Mouse (Mus musculus) layer of hippocampus, postnatal 25 days (tissue): ENCODE data around the gene Aamdc. TPM values are rescaled to one million over a fixed set of nuclear protein-coding genes. Genes with fewer than 3 reads are reported as not detected.

Source experiments
- DNase-seq, 2 experiments: peaks; one replicate each; pipeline ENCODE4 v3.0.0; 2022; ENCODE audit warnings: mixed read lengths in 2 of 2, low spot score in 1 of 2; ENCODE audit errors: extremely low spot score in 1 of 2
- total RNA-seq, 2 experiments: library from RNA; stranded (reverse); gene quantifications; 2 replicates each; pipeline ENCODE4 v1.2.3; 2021

Gene Aamdc
- total RNA-seq, result 10 to 100 TPM; 50.1 to 51.7 TPM

DNA sequence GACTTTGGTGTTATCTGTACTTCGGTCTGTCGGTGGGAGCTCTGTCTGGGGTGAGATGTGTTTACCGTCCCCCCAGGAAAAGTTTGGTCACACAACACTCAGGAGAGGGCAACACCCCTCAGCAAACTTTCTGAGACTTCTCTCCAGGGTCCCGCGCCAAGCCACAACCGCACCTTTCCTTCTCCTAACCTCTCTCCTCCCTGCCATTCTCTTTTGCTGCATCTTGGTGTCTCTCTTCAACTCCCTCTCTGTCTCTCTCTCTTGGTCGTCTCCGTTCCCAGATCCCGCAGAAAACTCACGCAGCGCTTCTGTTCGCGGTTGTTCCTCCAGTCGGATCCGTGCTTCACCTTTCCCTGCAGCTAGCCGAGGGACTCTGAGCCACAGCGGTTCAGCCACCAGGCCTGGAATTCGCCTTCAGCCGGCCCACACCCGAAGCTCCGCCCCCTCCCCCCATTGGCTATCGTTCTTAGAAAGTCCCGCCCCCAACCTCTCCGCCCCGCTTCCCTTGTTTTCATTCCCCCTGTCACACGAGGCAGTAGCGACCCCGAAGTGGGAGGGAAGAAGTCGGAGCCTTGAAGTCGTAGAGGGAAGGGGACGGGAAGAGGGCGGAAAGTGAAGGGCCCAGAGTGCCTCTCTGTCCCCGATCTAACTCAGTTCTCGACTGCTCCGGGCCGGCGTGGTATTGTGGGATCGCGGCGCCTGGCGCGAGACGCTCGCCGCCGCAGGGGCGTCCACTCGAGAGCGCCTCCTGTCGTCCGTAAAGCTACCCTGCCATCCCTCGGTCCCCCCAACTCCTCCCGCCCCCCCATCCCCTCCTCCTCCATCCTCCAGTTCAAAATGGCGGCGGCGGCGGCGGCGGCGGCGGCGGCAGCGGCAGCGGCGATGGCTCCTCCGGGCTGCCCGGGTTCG is at the start of gene Aamdc, which contains the start of gene Rsf1:
Gene Aamdc, minus strand, starts transcription at position 431 of the 909 bp plus-strand sequence.
Gene Rsf1, plus strand, starts transcription at position 823 of the 909 bp plus-strand sequence.
- DNase-seq, result peak; percentile 87 to 90

DNA sequence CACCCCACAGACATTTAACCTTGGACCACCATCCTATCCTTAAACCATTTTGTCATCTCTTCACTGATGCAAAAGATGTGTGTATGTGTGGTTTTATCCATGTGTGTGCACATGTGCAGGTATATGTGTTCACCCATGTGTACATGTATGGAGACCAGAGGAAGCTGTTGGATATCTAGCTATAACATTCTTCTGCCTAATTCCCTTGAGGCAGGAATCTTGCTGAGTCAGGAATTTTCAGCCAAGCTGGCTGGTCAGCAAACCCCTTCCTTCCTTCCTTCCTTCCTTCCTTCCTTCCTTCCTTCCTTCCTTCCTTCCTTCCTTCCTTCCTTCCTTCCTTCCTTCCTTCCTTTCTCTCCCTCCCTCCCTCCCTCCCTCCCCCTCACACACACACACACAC is 44.1 kb upstream of the Aamdc start:
- no peak for DNase-seq

DNA sequence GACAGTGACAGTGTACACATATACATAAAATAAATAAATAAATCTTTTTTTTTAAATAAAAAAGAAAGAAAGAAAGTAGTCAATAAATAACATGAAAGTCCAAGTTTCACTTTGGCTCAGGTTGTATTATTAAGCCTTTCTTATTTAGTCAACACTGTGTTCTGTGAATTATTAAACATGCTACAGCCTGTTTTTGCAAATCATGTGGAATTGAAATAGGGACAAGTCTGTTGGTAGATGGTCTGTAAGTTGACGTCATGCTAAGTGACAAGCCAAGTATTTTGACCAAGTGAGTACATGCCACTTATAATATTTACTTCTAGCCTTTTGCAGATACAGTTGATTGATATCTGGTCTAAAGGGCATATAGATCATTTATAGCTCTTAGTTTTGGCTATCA is 43.4 kb upstream of the Aamdc start:
- DNase-seq, result no peak

DNA sequence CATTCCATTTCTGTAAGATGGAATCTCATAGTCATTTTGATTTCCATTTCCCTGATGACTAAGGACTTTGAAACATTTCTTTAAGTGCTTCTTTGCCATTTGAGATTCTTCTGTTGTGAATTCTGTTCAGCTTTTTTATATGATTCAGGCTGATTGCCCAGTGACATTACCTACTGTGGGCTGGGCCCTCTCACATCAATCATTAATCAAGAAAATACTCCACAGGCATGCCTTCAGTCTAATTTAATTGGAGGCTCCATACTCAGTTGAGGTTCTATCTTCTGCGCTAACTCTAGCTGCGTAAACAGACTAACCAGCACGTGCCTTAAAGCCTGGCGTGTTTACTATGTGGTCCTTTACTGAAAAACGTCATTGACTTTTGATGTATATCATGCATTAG is 42.0 kb upstream of the Aamdc start:
- no peak for DNase-seq

DNA sequence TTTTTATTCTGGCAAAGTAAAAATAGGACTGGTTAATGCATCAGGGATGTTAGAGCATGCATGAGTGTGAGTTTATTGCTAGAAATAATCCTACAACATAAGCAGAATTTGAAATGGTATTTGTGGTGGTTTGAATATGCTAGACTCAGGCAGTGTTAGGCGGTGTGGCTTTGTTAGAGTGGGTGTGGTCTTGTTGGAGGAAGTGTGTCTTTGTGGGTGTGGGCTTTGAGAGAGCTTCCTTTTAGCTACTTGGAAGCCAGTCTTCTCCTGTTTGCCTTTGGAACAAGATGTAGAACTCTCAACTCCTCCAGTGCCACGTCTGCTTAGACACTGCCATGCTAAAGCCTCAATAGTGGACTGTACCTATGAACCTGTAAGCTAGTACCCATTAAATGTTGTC is 19.3 kb upstream of the Aamdc start:
- no peak for DNase-seq

DNA sequence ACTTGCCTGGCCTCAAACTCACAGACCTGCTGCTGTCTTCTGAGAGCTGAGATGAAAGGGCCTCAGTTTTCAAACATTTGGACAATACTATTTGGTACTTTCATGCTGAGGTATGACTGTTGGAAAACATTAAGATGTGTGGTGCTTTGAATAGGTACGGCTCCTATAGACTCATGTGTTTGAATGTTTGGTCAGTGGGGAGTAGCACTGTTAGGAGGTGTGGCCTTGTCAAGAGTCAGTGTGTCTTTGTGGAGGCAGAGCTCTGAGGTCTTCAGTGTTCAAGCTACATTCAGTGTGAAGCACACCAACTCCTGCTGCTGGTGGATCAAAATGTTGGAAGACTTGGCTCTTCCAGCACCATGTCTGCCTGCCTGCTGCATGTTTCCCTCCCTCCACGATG is 14.2 kb upstream of the Aamdc start:
- DNase-seq, result no peak

DNA sequence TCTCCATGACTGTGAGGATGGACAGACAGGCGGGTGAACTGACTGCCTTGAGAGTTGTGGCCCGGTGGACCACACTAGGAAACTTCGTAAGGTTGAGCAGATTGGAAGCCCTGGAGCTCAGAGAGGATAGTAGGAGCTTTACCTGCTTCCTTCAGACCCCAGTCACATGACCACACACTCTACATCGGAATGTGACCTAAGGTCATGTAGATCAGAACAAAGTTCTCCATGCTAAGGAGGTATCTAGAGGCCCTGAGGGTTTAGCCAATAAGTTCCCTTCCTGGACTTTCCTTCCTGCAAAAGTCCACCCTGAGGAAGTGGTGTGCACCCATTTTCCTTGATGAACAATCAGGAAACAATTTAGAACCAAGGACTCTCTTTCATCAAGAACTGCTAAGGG is 13.1 kb upstream of the Aamdc start:
- no peak for DNase-seq

DNA sequence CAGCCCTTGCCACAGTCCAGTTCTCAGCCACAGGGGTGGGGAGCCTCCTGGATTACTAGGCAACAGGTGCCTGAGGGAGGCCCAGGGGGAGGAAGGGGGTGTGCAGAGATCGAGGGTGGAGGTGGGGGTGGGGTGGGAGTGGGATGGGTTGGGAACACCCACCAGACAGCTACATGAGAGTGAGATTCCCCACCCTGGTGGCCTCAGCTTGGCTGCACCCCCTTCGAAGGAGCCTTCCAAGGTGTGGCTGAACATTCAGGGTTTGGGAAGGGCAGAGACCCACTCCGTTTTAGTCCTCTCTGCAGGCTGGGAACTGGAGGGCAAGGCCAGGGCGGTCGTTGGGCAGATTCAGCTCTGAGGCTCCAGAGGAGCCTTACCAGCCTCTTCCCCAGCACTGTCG is 12.0 kb upstream of the Aamdc start:
- no peak for DNase-seq

DNA sequence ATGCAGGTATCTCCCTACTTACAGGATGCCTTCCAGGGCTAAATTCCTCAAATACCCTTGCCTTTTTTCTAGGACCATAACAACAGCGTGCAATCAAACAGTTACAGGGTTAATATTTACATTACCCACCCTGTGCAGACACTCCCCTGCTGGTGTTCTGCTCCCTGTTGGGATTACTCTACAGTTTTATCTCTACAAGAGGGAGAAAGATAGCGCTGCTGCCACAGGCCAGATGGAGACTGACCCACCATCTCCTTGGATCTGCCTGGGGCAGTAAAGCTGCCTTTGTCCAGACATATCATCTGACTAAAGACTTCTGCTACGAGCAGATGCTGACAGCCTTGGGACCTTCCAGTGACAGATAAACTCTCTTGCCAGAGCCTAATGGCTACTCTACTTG is 11.2 kb upstream of the Aamdc start:
- no peak for DNase-seq

DNA sequence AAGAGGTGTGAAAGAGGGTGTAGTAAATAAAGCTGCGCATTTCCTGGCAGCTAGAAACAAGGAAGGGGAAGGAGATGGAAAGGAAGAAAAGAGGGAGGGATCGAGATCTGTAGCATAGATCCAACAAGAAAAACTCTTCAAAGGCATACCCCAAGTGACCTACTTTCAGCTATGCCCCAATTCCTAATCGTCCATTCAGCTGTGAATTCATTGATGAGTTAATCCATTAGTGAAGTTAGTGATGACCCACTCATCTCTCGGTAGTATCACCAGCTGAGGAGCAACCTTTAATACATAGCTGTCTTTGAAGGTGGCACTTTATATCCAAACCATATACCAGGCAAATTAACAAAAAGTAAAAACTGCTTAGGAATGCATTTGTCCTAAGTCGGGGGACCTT is 9.2 kb upstream of the Aamdc start:
- no peak for DNase-seq

DNA sequence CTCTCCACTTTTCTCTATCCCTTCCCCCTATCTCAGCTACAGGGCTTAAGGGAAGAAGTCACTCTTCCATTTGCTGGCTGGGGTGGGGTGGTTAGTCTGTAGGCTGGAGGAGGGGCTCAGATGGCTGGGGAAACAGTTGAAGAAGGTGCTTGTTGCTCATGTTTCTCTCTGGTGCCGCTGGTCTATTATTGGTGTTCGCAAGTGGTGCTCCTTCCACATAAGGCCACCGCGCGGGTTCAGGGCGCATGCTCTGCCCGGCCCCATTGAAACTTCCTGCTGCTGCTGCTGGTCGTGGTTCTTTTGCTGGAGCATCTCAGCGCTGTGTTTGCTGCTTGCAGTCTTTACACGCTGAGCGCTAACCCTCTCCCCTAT is 1.5 kb upstream of the Aamdc start:
- peak; percentile 54 to 67 for DNase-seq

DNA sequence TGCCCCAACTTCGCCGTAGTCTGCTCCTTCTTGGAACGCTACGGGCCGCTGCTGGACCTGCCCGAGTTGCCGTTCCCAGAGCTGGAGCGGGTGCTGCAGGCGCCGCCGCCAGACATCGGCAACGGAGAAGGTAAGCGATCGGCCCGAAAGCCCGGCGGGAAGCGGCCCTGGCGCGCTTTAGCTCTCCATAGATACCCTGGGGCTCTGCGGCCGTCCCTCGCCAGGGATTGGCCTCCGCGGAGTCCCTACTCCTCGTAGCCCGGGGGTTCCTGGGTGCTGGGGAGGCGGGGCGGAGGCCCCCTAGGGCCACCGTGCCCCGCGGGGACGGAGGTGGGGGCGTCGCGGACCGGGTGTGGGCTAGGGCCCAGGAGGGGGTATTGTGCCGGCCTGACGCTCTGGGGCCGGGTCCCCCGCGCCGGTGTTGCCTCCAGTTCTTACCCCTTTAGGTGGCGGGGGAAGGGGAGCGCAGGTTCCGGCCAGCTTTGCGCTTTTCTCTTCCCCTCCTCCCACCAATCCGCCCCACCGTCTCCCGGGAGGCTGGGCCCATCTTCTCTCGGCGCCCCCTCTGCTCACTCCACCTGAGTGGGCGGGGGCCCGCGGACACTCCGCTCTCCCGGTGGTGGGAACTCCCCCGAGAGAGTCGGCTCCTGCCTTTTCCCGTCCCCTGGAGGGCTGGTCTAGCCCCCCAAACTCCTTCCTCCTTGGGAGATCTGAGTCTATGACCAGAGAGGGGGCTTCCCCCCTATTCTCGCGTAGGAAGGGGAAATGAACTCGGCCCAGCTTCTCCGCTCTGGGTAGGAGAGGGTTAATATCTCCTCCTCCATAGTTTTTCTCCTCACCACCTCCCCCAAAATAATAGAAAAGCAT is 912 bp upstream of the Aamdc start:
- DNase-seq, result peak; percentile 28 to 58

DNA sequence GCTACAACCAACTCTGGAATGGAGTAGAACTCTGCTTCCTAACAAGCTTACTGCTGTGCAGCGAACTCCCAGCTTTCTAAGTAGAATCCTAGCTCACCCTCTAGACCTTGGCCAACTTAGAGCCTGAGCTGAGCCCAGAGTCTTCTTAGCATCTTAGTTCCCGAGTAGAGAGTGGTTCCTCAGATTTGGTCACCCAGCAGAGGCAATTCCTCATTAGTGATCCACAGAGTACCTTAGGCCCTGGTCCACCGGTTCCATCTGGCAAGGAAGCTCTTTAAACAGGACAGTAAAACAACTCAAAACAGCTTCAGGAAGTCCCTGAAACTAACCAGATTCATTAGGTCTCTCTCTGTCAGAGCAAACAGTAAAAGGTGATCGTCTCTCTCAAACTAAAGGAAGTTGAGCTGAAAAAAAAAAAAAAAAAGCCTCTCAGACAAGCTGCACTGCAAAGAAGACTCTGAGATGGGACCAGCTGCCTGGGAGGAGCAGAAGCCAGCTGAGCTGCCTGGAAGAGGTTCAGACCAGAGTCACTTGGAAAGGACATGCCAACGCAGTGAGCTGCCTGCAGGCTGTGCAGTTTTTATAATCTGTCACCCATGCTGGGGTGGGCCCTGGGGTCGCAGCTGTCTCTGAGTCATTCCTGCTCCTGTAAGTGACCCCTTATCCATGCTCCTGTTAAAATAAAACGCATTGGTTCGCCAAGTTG is 783 bp downstream of the Aamdc start:
- peak; percentile 22 to 43 for DNase-seq

DNA sequence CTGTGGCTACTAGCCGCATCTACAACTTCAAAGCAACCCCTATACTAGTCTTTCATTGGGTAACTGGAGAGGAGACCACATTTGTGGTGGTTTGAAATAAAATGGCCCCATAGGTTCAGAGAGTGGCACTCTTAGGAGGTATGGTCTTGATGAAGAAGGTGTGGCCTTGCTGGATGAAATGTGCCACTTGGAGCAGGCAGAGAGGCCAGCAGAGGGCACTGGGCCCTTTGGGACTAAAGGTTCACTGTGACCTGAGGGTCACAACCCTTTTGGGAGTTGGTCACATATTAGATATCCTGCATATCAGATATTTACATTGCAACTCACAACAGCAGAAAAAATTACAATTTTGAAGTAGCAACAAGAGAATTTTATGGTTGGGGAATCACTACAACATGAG is 8.9 kb downstream of the Aamdc start:
- no peak for DNase-seq

DNA sequence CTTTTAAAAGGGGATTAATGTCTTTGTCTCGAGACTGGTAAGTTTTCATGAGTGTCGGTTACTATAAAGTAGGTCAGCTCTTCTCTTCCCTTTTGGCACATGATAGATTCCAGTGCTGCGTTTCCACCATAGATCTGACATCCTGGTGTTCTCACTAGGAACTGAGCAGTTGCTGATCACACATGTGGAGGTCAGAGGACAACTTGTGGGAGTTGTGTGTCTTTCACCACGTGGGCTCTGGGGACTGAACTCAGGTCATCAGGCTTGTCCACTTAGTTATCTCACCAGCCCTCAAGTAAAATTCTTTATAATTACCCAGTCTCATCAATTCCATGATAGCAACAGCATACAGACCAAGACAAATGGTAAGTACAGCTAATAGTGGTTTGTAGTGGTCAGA is 9.9 kb downstream of the Aamdc start:
- DNase-seq, result no peak

DNA sequence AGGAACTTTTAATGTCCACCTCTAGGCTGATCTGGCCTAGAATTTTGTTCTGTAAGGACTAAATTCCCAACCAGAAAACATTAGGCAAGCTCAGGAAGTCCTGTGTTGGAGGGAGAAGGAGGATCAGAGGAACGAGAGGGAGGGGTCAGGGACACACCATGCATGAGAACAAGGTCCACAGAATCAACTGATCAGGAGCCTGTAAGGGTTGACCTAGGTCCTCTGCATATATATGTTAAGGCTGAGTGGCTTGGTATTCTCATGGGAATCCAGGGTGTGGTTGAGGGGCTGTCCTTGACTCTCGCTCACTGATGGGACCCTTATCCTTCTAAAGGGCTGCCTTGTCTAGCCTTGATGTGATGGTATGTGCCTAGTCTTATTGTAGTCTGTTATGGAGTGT is 15.7 kb downstream of the Aamdc start:
- no peak for DNase-seq

DNA sequence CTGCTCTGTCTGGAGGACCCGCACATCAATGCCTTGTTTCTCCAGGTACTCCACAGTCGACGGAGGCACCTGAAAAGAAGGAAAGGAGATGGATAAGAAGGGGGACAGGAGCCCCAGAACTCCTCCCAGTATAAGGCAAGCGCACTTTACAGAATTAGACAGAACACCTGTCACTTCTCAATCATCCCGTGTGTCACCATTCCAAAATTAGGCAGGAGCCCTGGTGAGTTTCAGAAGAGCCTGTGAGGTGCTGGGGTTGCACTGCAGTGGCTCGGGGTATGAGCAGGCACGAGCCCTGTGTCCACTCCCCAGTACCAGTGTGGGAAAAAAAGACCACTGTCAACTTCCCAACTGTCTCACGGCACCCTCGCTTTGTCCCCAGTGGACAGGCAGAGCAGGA is 28.6 kb downstream of the Aamdc start:
- DNase-seq, result no peak

DNA sequence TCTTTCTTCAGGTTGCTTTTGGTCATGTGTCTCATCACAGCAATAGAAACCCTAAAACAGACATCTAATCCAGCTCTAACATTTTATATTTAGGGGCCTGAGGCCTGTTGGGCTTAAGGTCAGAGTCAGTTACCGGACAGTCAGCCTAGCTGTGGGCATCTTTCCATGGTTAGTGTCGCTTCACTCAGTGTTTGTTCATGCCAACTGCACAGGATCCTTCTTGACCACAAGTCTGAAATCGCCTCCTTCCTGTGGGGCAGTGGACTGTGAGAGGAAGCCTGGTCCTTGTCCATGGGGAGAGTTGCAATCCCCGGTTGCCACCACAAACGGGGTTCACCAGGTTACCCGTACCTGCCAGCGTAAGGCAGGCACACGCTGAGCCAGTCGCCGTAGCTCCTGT is 30.0 kb downstream of the Aamdc start:
- no peak for DNase-seq

DNA sequence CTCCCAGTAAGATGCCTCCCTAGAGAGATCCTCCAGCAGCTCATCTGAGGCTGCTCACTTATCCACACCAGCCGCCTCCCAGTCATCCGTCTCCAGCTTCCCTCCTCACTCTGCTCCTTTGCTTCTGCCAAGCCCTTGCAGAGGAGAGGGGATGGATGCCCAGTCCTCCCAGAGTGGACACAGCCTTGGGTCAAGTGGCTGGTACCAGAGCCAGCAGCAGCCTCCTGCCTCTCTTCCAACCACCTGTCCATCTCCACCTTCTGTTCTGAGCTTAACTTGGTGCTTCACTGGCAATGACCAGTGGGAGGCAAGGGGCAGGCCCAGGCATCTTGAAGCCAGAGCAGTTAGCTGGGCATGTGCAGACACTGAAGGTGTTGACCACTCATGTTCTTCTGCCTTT is 32.8 kb downstream of the Aamdc start:
- DNase-seq, result no peak

DNA sequence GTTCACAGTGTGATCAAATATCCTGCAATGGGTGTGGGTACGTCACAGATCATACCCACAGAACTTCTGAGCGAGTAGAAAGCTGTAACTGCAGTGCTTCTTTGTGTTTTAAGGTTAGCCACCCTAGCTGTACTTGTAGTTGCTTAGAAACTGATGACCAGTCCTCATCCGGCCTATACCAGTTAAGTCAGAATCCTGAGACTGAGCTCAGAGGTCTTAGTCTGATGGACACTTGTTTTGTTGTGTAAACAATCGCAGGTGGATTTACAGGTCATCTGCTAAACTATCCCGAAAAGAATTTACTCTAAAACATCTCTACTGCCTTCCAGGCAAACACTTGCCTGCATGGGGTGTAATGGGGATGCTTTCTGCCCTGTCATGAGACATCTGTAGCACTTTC is 42.7 kb downstream of the Aamdc start:
- no peak for DNase-seq

DNA sequence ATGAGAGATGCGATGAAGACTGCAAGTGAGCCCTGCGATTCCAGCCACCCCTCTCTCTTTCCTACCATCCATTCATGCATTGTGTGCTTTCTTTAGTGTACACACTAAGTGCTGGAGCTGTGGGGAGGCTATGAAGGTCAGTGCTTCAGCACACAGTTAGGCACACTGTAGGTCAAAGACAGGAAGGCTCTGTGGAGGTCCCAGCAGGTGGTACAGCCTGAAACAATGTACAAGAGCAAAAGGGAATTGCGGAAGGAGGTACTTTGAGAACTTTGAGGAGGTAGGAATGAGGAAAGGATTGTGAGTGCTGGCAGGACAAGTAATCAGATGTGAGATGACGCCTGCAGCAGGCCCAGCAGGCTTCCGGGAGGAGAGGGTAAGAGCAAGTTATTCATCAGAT is 43.8 kb downstream of the Aamdc start:
- no peak for DNase-seq
